Comparison of ENCODE assay signal across 10 mouse cellular contexts in the genomic region with DNA sequence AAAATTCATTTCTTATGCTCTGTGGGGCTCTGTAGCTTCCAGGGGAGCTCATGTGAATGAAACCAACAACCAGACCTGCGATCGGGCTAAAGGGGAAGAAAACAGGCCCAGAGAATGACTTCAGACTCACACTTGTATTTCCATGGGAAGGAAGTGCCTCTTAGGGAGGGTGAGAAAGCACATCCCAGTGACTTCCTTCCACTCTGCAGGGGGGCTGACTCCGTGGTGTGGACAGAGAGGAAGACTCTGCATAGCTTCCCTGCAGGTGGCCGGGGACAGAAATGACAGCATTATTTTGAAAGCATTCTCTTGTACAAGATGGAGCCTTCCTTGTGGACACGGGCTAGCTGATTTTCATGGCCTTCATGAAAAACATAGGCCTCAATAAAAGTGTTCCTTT.
DNase-seq lines count a peak whose midpoint lies in the region; ATAC-seq and TF ChIP-seq lines count a peak whose summit lies in the region.
"Had no signal": no experiment of that assay in that cellular context is flagged by ENCODE, and none has a peak within 500 bp of the region (broad histone marks: within the 10 kb centered on the region; RNA-seq: fewer than 3 reads in every experiment).

No protein-coding gene starts in this region.

- H3K9me3 ChIP-seq in forebrain, postnatal 0 days (ENCODE audit: low read length): no peaks in the 10 kb centered on the region
- H3K9me3 ChIP-seq: neural tube, embryonic 13.5 days had no signal

- no peak overlapping the region for H3K4me3 ChIP-seq in layer of hippocampus, adult 2 months
- no peak overlapping the region for H3K4me3 ChIP-seq in forebrain, postnatal 0 days (ENCODE audit: low read depth, low read length)
- H3K4me3 ChIP-seq in macrophage (ENCODE audit: inconsistent target): no peak overlapping the region
- H3K4me3 ChIP-seq: neural tube, embryonic 13.5 days had no signal

- 0 out of 2 replicates have a peak, but pooled peaks cover 3% of the 10 kb centered on the region for H3K36me3 ChIP-seq in forebrain, postnatal 0 days (ENCODE audit: insufficient read depth)
- H3K36me3 ChIP-seq in macrophage (ENCODE audit: inconsistent target): peaks cover 22% of the 10 kb centered on the region
- H3K36me3 ChIP-seq: neural tube, embryonic 13.5 days had no signal

- ATAC-seq in forebrain, postnatal 0 days: no peak

- H3K9ac ChIP-seq in forebrain, postnatal 0 days: no peak overlapping the region
- H3K9ac ChIP-seq: liver, embryonic 14.5 days; neural tube, embryonic 13.5 days had no signal

- H3K4me1 ChIP-seq in forebrain, postnatal 0 days (ENCODE audit: insufficient read depth): peaks cover 14% of the 10 kb centered on the region; the same call in 1 of the 2 replicates

- H3K4me2 ChIP-seq in forebrain, postnatal 0 days (ENCODE audit: low read depth): no peak overlapping the region
- H3K4me2 ChIP-seq: neural tube, embryonic 13.5 days had no signal

- no peaks in the 10 kb centered on the region for H3K27me3 ChIP-seq in forebrain, postnatal 0 days (ENCODE audit: insufficient read depth, low read length)
- H3K27me3 ChIP-seq: neural tube, embryonic 13.5 days had no signal

- no peak for TF ChIP-seq CTCF in layer of hippocampus, adult 2 months (conservative IDR thresholded peaks at IDR 0.05)
- no peak for TF ChIP-seq CTCF in forebrain, postnatal 0 days (IDR thresholded peaks at IDR 0.05; ENCODE audit: low read depth)

- peaks cover 93% of the 10 kb centered on the region for H3K79me2 ChIP-seq in macrophage (ENCODE audit: inconsistent target)

- peak; percentile 10 for DNase-seq in adrenal gland, adult 2 months
- no peak for DNase-seq in adrenal gland, adult 8-10 months
- DNase-seq in layer of hippocampus, adult 2 months (ENCODE audit: low spot score in 2 of 2): no peak
- DNase-seq in layer of hippocampus, postnatal 14 days (ENCODE audit: low spot score in 2 of 2): no peak
- no peak for DNase-seq in forebrain, postnatal 0 days
- no peak for DNase-seq in MN1 (ENCODE audit: low spot score)
- no peak for DNase-seq in urinary bladder, adult 2 months (ENCODE audit: low spot score)

- peak overlapping the region; percentile 88 for H3K27ac ChIP-seq in layer of hippocampus, adult 2 months
- H3K27ac ChIP-seq in forebrain, postnatal 0 days (ENCODE audit: low read depth, low read length): peak overlapping the region; percentile 54; the same call in 1 of the 2 replicates
- peak overlapping the region; percentile 62 for H3K27ac ChIP-seq in macrophage
- H3K27ac ChIP-seq: liver, embryonic 14.5 days had no signal

- WGBS in forebrain, postnatal 0 days: 48% methylated on average over 5 of the region's 5 CpGs
- WGBS in macrophage (ENCODE audit: missing documents): 28% methylated on average over 5 of the region's 5 CpGs
